Mouse (Mus musculus) liver, postnatal 0 days (tissue): ENCODE data around the gene Ccdc138. TPM values are rescaled to one million over a fixed set of nuclear protein-coding genes. Genes with fewer than 3 reads are reported as not detected.

ENCODE experiments used
- ATAC-seq: fragments of 200-750 bp; cut with Nextera tagmentation; 2 replicates; pipeline ENCODE4 v1.8.0; 2017; ENCODE audit warnings: mild to moderate bottlenecking, moderate library complexity
- DNase-seq: peaks from one replicate; pipeline ENCODE4 v3.0.0-alpha.2; 2016
- H3K27ac ChIP-seq: fragments of 300-500 bp; sonication (generic); 2 replicates; pipeline ENCODE4 v1.5.1; 2014; ENCODE audit warnings: antibody characterized with exemption, moderate library complexity, mild to moderate bottlenecking, low read depth
- H3K27me3 ChIP-seq: fragments of 300-500 bp; sonication (generic); 2 replicates; pipeline ENCODE4 v1.6.1; 2014; ENCODE audit warnings: low read length, control low read depth, mixed read lengths; ENCODE audit not compliant: insufficient read depth
- H3K36me3 ChIP-seq: fragments of 300-500 bp; sonication (generic); replicated peaks from 2 replicates; pipeline ENCODE4 v1.6.1; 2014; ENCODE audit warnings: mild to moderate bottlenecking, control low read depth, low read length, moderate library complexity, mixed read lengths; ENCODE audit not compliant: insufficient read depth
- H3K4me1 ChIP-seq: fragments of 300-500 bp; sonication (generic); 2 replicates; pipeline ENCODE4 v1.6.1; 2014; ENCODE audit warnings: antibody characterized with exemption, mild to moderate bottlenecking, control low read depth; ENCODE audit not compliant: insufficient read depth
- H3K4me2 ChIP-seq: fragments of 300-500 bp; sonication (generic); 2 replicates; pipeline ENCODE4 v1.6.1; 2014; ENCODE audit warnings: low read depth, mild to moderate bottlenecking, low read length, moderate library complexity, mixed read lengths
- H3K4me3 ChIP-seq: fragments of 300-500 bp; sonication (generic); 2 replicates; pipeline ENCODE4 v1.5.1; 2014; ENCODE audit warnings: low read depth, low read length
- H3K9ac ChIP-seq: fragments of 300-500 bp; sonication (generic); replicated peaks from 2 replicates; pipeline ENCODE4 v1.6.1; 2014; ENCODE audit warnings: mild to moderate bottlenecking, moderate library complexity
- H3K9me3 ChIP-seq: fragments of 300-500 bp; sonication (generic); 2 replicates; pipeline ENCODE4 v1.6.1; 2016; ENCODE audit warnings: mild to moderate bottlenecking, control low read depth, low read length, mixed read lengths
- CTCF ChIP-seq: sonication (generic); IDR thresholded peaks from 2 replicates; pipeline ENCODE4 v1.5.1; 2016; ENCODE audit warnings: antibody characterized with exemption, low read depth
- EP300 ChIP-seq: IDR thresholded peaks from 2 replicates; pipeline ENCODE4 v1.6.1; 2016; ENCODE audit warnings: antibody characterized with exemption, low read depth, mild to moderate bottlenecking
- WGBS: fragments of 180-500 bp; shearing (Covaris S2); extraction: QIAGEN DNeasy Blood & Tissue Kit; methylation state at CpG from one replicate; pipeline ENCODE4 v1.1.7; 2014; ENCODE audit not compliant: insufficient replicate concordance; 5-methylcytosine and 5-hydroxymethylcytosine counted together
- polyA plus RNA-seq: library from polyadenylated mRNA; unstranded; fragments of >200 nt; fragmentation: Nextera tagmentation; extraction: Ambion mirVana; gene quantifications from 2 replicates; pipeline ENCODE4 v1.2.1, GENCODE M21; 2015

Ccdc138 gene
- polyA plus RNA-seq, 1 experiment from 2014 or later: 1.7 TPM

GRCm38 (mm10) chr10:58595821-58596220 is 98.1 kb downstream of the Ccdc138 start:
- TF ChIP-seq EP300: no peak
- no peak for TF ChIP-seq CTCF
- ATAC-seq (no peak), DNase-seq (no peak)
- Histone ChIP-seq H3K9ac (no peak overlapping the region), H3K9me3 (no peaks in the 10 kb centered on the region), H3K27me3 (no peaks in the 10 kb centered on the region), H3K4me3 (no peak overlapping the region), H3K4me1 (no peaks in the 10 kb centered on the region), H3K27ac (no peak overlapping the region), H3K4me2 (no peak overlapping the region), H3K36me3 (no peaks in the 10 kb centered on the region)
- 58% methylated on average over 5 of the region's 5 CpGs for WGBS

- H3K27ac ChIP-seq: no peak overlapping the region
- no peak overlapping the region for H3K4me2 ChIP-seq
- H3K4me1 ChIP-seq: no peaks in the 10 kb centered on the region
- H3K9me3 ChIP-seq: no peaks in the 10 kb centered on the region
- no peaks in the 10 kb centered on the region for H3K36me3 ChIP-seq
- TF ChIP-seq EP300: no peak
- TF ChIP-seq CTCF: no peak
- ATAC-seq (no peak), DNase-seq (no peak)
- H3K9ac ChIP-seq: no peak overlapping the region
- H3K4me3 ChIP-seq: no peak overlapping the region
- WGBS: 62% methylated on average over 5 of the region's 5 CpGs
- H3K27me3 ChIP-seq: no peaks in the 10 kb centered on the region
These were observed 102.4 kb downstream of the Ccdc138 start for GRCm38 (mm10) chr10:58600151-58600550.

GRCm38 (mm10) chr10:58600983-58601382 is 103.2 kb downstream of the Ccdc138 start:
- DNase-seq (no peak), ATAC-seq (no peak)
- Histone ChIP-seq H3K36me3 (no peaks in the 10 kb centered on the region), H3K27me3 (no peaks in the 10 kb centered on the region), H3K9me3 (no peaks in the 10 kb centered on the region), H3K27ac (no peak overlapping the region), H3K4me3 (no peak overlapping the region), H3K9ac (no peak overlapping the region), H3K4me2 (no peak overlapping the region), H3K4me1 (no peaks in the 10 kb centered on the region)
- 38% methylated on average over 5 of the region's 5 CpGs for WGBS
- TF ChIP-seq CTCF (no peak), EP300 (no peak)

GRCm38 (mm10) chr10:58601431-58601901 is 103.7 kb downstream of the Ccdc138 start:
- no peaks in the 10 kb centered on the region for H3K4me1 ChIP-seq
- no peaks in the 10 kb centered on the region for H3K9me3 ChIP-seq
- DNase-seq (no peak), ATAC-seq (no peak)
- H3K4me3 ChIP-seq: no peak overlapping the region
- H3K9ac ChIP-seq: no peak overlapping the region
- H3K27ac ChIP-seq: no peak overlapping the region
- 58% methylated on average over 6 of the region's 6 CpGs for WGBS
- no peaks in the 10 kb centered on the region for H3K27me3 ChIP-seq
- H3K4me2 ChIP-seq: no peak overlapping the region
- no peak for TF ChIP-seq EP300
- TF ChIP-seq CTCF: no peak
- H3K36me3 ChIP-seq: no peaks in the 10 kb centered on the region

DNA sequence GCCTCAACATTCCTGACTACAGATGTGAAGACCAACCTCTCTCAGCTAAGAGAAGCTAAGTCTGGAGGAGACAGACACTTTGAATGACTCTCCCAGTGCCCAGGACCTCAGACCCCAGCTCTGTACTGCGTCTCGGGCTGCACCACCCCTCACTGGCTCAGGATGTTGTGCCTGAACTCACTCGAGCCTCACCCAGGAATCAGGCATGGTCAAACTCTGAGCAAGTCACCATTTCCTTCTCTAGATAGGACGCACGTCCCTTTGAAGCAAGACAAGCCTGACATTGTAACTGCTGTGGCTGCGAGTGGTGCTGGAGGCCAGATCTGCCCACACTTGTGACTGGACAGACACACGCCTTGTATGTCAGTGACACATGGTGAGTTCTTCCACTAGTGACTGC is 104.2 kb downstream of the Ccdc138 start:
- Histone ChIP-seq H3K9ac (no peak overlapping the region), H3K4me3 (no peak overlapping the region), H3K36me3 (no peaks in the 10 kb centered on the region), H3K4me2 (no peak overlapping the region), H3K27me3 (no peaks in the 10 kb centered on the region), H3K27ac (no peak overlapping the region), H3K4me1 (no peaks in the 10 kb centered on the region), H3K9me3 (no peaks in the 10 kb centered on the region)
- 67% methylated on average over 7 of the region's 7 CpGs for WGBS
- DNase-seq (no peak), ATAC-seq (no peak)
- TF ChIP-seq CTCF: no peak
- no peak for TF ChIP-seq EP300

DNA sequence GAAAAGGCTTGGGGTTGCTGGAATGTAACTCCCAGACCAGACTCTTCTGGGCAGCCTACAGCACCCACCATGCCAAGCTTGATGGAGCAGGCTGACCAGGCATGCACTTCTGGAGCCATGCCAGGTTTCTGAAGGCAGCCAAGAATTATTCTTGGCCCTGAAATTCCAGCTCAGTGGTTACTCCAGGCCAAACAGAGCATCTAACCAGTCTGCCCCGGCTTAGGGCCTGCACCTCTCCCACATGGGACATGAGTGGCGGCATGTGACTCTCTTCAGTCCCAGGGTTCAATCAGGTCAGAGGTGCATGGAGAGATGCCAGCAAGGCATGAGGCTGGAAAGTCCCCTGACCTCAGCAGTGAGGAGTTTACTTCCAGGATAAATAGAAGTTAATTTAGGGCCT is 107.0 kb downstream of the Ccdc138 start:
- ATAC-seq: no peak

GRCm38 (mm10) chr10:58606356-58606755 is 108.6 kb downstream of the Ccdc138 start:
- no peaks in the 10 kb centered on the region for H3K36me3 ChIP-seq
- 75% methylated on average over 3 of the region's 3 CpGs for WGBS
- no peak overlapping the region for H3K27ac ChIP-seq
- no peak for ATAC-seq
- H3K4me1 ChIP-seq: no peaks in the 10 kb centered on the region
- no peak overlapping the region for H3K9ac ChIP-seq
- no peak overlapping the region for H3K4me2 ChIP-seq
- DNase-seq: no peak
- no peaks in the 10 kb centered on the region for H3K27me3 ChIP-seq
- H3K4me3 ChIP-seq: no peak overlapping the region
- TF ChIP-seq CTCF (no peak), EP300 (no peak)
- H3K9me3 ChIP-seq: no peaks in the 10 kb centered on the region

More for the DNA sequence above, 107.0 kb downstream of the Ccdc138 start:
- Histone ChIP-seq H3K4me2 (no peak overlapping the region), H3K4me1 (no peaks in the 10 kb centered on the region), H3K27ac (no peak overlapping the region), H3K4me3 (no peak overlapping the region), H3K27me3 (no peaks in the 10 kb centered on the region), H3K9me3 (no peaks in the 10 kb centered on the region), H3K9ac (no peak overlapping the region), H3K36me3 (no peaks in the 10 kb centered on the region)
- DNase-seq: no peak
- TF ChIP-seq EP300: no peak
- no peak for TF ChIP-seq CTCF
- 46% methylated on average over 2 of the region's 2 CpGs for WGBS
